Mouse (Mus musculus) heart, postnatal 0 days (tissue): Measurements from ENCODE around the gene Dok7.

Experiments used
- CTCF ChIP-seq: IDR thresholded peaks from 2 replicates; pipeline ENCODE4 v1.5.1; 2016; ENCODE audit warnings: antibody characterized with exemption, control low read depth, low read depth
- EP300 ChIP-seq: IDR thresholded peaks from 2 replicates; pipeline ENCODE4 v1.6.1; 2016; ENCODE audit warnings: antibody characterized with exemption, low read depth

DNA sequence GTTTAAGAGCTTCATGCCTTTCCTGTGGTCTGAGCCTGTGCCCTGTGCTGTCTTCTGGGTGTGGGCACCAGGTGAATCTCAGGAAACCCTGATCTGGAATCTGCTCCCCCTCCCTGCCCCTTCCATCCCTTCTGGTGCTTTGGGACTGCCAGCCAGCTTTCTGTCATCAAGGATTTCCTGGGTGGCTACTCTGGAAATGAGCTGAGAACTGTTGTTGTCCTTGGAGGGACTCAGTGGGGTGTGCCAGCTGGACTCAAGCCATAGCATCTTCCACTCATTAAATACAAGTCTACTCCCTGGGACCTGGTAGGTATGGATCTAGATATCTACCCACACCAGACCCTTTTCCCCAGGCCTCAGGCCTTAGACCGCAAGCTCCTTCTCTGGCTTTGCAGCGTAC is 61.9 kb downstream of the Dok7 start:
- TF ChIP-seq EP300, result no peak
- TF ChIP-seq CTCF, result no peak
